Mouse (Mus musculus) neural tube, embryonic 15.5 days (tissue): ENCODE data around the gene C130073F10Rik. TPM values are rescaled to one million over a fixed set of nuclear protein-coding genes. Genes with fewer than 3 reads are reported as not detected.
"Not testable (repeated sequence)": the region's sequence is repeated elsewhere in the genome, so short reads cannot be mapped to it uniquely, and the experiment has no call there.

Experiments used
- ATAC-seq: fragments of 200-750 bp; cut with Nextera tagmentation; 2 replicates; pipeline ENCODE4 v1.8.0; 2017; ENCODE audit warnings: mild to moderate bottlenecking, moderate TSS enrichment, moderate library complexity; ENCODE audit not compliant: low FRiP score
- H3K27ac ChIP-seq: fragments of 300-500 bp; sonication (generic); replicated peaks from 2 replicates; pipeline ENCODE4 v1.5.1; 2015; ENCODE audit warnings: mild to moderate bottlenecking, inconsistent platforms
- H3K27me3 ChIP-seq: fragments of 300-500 bp; sonication (generic); replicated peaks from 2 replicates; pipeline ENCODE4 v1.6.1; 2015; ENCODE audit warnings: inconsistent platforms
- H3K36me3 ChIP-seq: fragments of 300-500 bp; sonication (generic); 2 replicates; pipeline ENCODE4 v1.6.1; 2015; ENCODE audit warnings: inconsistent platforms
- H3K4me1 ChIP-seq: fragments of 300-500 bp; sonication (generic); 2 replicates; pipeline ENCODE4 v1.6.1; 2015; ENCODE audit warnings: inconsistent platforms
- H3K4me2 ChIP-seq: fragments of 300-500 bp; sonication (generic); 2 replicates; pipeline ENCODE4 v1.6.1; 2015; ENCODE audit warnings: inconsistent platforms, mild to moderate bottlenecking, moderate library complexity
- H3K4me3 ChIP-seq: fragments of 300-500 bp; sonication (generic); replicated peaks from 2 replicates; pipeline ENCODE4 v1.5.1; 2015; ENCODE audit warnings: mild to moderate bottlenecking, inconsistent platforms
- H3K9ac ChIP-seq: fragments of 300-500 bp; sonication (generic); replicated peaks from 2 replicates; pipeline ENCODE4 v1.6.1; 2015; ENCODE audit warnings: mild to moderate bottlenecking, inconsistent platforms
- H3K9me3 ChIP-seq: fragments of 300-500 bp; sonication (generic); replicated peaks from 2 replicates; pipeline ENCODE4 v1.6.1; 2016; ENCODE audit warnings: inconsistent platforms
- WGBS: fragments of 180-500 bp; shearing (Covaris S2); methylation state at CpG from one replicate; pipeline ENCODE4 v1.1.7; 2015; ENCODE audit warnings: mixed read lengths; 5-methylcytosine and 5-hydroxymethylcytosine counted together
- polyA plus RNA-seq: library from polyadenylated mRNA; unstranded; fragments of >200 nt; fragmentation: Nextera tagmentation; extraction: Ambion mirVana; gene quantifications from 2 replicates; pipeline ENCODE4 v1.2.1, GENCODE M21; 2015

Gene C130073F10Rik
- not detected in 2 replicates for polyA plus RNA-seq

GRCm38 (mm10) chr4:101893656-101894420 is at the start of gene C130073F10Rik:
C130073F10Rik (minus strand) TSS chr4:101893789.
- WGBS = 88% methylated on average over 7 of the region's 7 CpGs
- no peak for ATAC-seq
- Histone ChIP-seq H3K27ac (no peak within 1 kb of the TSS), H3K4me3 (no peak within 1 kb of the TSS), H3K27me3 (no peaks in the 10 kb centered on the region), H3K36me3 (no peaks in the 10 kb centered on the region), H3K9me3 (no peaks in the 10 kb centered on the region), H3K4me2 (no peak within 1 kb of the TSS), H3K4me1 (no peaks in the 10 kb centered on the region), H3K9ac (no peak within 1 kb of the TSS)

DNA sequence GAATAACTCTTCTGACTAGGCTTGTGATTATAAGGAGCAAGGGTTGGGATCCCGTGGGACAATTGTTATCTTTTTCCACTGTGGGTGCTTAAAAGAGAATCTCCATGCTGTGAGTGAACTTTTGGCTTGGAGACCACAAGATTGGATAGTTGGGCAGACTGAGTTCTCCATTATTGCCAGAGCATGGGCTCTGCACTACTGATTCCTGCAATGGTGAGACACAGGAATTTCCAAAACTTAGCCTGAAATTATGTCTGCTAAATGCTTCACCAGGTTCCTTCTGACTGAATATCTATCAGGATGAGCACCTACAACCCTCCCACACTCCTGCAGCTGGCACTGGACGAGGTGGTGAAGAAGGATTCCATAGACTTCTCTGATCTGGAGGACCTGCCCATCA is 46.5 kb upstream of the C130073F10Rik start, which contains the start of gene Gm12794:
Gm12794 (plus strand) TSS at position 301 of the 400 bp plus-strand sequence.
- H3K27ac ChIP-seq, H3K36me3 ChIP-seq, H3K4me3 ChIP-seq, ATAC-seq, H3K9ac ChIP-seq, H3K4me2 ChIP-seq, H3K27me3 ChIP-seq, H3K4me1 ChIP-seq, H3K9me3 ChIP-seq: not testable (repeated sequence)
- 92% methylated on average over 2 of the region's 2 CpGs for WGBS

- H3K27ac ChIP-seq = not testable (repeated sequence)
Measured at GRCm38 (mm10) chr4:101908821-101909220, 15.2 kb upstream of the C130073F10Rik start, which contains the start of gene Gm12800. Gm12800 (plus strand) TSS chr4:101909121.

DNA sequence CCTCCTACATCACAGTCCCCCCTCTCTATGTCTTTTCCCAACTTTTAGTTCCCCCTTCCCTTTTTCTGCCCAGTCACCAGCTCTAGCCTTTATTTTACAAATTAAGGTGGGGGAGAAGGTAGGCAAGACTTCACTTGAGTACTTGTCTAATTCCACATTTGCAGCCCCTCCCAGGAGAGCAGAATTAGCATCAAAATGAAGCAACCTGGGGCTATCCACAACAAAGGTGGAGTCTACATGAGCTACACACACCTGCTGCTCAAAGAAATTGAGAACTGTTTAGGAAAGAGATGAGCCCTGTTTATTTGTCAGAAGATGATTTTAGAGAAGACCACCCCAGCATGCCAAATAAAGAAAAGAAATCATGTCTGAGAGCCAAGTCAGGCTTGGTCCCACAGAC is 4.2 kb downstream of the C130073F10Rik start:
- H3K4me3 ChIP-seq = no peak overlapping the region
- no peak overlapping the region for H3K27ac ChIP-seq
- H3K4me2 ChIP-seq = no peak overlapping the region
- no peaks in the 10 kb centered on the region for H3K36me3 ChIP-seq
- H3K9me3 ChIP-seq = no peaks in the 10 kb centered on the region
- H3K4me1 ChIP-seq = no peaks in the 10 kb centered on the region
- no peaks in the 10 kb centered on the region for H3K27me3 ChIP-seq
- H3K9ac ChIP-seq = no peak overlapping the region
- ATAC-seq = no peak

More at GRCm38 (mm10) chr4:101908821-101909220, 15.2 kb upstream of the C130073F10Rik start, which contains the start of gene Gm12800:
- H3K9ac ChIP-seq, H3K36me3 ChIP-seq, H3K4me2 ChIP-seq, H3K4me1 ChIP-seq, H3K27me3 ChIP-seq, ATAC-seq, H3K9me3 ChIP-seq, H3K4me3 ChIP-seq: not testable (repeated sequence)
- 89% methylated on average over 2 of the region's 2 CpGs for WGBS

- H3K9ac ChIP-seq = no peak overlapping the region
- no peaks in the 10 kb centered on the region for H3K9me3 ChIP-seq
- H3K4me1 ChIP-seq = no peaks in the 10 kb centered on the region
- H3K4me2 ChIP-seq = no peak overlapping the region
- 40% methylated on average over 3 of the region's 3 CpGs for WGBS
- H3K36me3 ChIP-seq = no peaks in the 10 kb centered on the region
- no peak overlapping the region for H3K27ac ChIP-seq
- no peak for ATAC-seq
- no peaks in the 10 kb centered on the region for H3K27me3 ChIP-seq
- H3K4me3 ChIP-seq = no peak overlapping the region
Measured at GRCm38 (mm10) chr4:101883641-101884040, 9.9 kb downstream of the C130073F10Rik start.

DNA sequence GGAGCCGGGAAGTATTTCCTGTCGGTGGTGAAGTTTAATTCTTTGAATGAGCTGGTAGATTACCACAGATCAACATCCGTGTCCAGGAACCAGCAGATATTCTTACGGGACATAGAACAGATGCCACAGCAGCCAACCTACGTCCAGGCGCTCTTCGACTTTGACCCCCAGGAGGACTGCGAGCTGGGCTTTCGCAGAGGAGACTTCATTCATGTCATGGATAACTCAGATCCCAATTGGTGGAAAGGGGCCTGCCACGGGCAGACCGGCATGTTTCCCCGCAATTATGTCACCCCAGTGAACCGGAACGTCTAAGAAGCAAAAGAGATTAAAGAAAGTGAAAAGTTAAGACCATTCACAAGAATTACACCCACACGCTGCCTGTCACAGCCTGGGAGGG is 17.9 kb downstream of the C130073F10Rik start:
- H3K4me1 ChIP-seq, H3K4me2 ChIP-seq, ATAC-seq, H3K9ac ChIP-seq, H3K9me3 ChIP-seq, H3K4me3 ChIP-seq, H3K27me3 ChIP-seq, H3K27ac ChIP-seq, H3K36me3 ChIP-seq: not testable (repeated sequence)
- 92% methylated on average over 15 of the region's 15 CpGs for WGBS

GRCm38 (mm10) chr4:101872031-101872430 is 21.6 kb downstream of the C130073F10Rik start:
- H3K27ac ChIP-seq, H3K4me1 ChIP-seq, H3K36me3 ChIP-seq, H3K4me2 ChIP-seq, H3K9ac ChIP-seq, H3K4me3 ChIP-seq, ATAC-seq, H3K27me3 ChIP-seq, H3K9me3 ChIP-seq: not testable (repeated sequence)
- WGBS = 68% methylated on average over 2 of the region's 2 CpGs

DNA sequence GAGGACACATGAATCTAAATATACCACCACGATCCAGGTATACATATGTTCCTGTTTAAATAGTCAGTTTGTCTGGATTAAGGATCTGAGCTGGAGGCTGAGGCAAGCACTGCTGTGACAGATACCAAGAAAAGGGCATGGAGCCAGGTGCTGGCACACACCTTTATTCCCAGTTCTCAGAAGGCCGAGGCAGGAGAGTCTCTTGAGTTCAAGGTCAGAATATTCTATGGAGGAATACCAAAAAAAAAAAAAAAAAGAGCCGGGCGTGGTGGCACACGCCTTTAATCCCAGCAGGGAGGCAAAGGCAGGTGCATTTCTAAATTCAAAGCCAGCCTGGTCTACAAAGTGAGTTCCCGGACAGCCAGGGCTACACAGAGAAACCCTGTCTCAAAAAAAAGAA is 31.3 kb downstream of the C130073F10Rik start:
- Histone ChIP-seq H3K9me3 (no peaks in the 10 kb centered on the region), H3K27me3 (no peaks in the 10 kb centered on the region), H3K4me1 (no peaks in the 10 kb centered on the region), H3K36me3 (no peaks in the 10 kb centered on the region), H3K4me2 (no peak overlapping the region), H3K9ac (no peak overlapping the region), H3K4me3 (no peak overlapping the region), H3K27ac (no peak overlapping the region)
- no peak for ATAC-seq
- 93% methylated on average over 6 of the region's 6 CpGs for WGBS

- H3K4me3 ChIP-seq = no peak overlapping the region
- no peak overlapping the region for H3K27ac ChIP-seq
- 49% methylated on average over 6 of the region's 6 CpGs for WGBS
- no peaks in the 10 kb centered on the region for H3K36me3 ChIP-seq
- no peaks in the 10 kb centered on the region for H3K4me1 ChIP-seq
- no peak for ATAC-seq
- H3K9ac ChIP-seq = no peak overlapping the region
- no peak overlapping the region for H3K4me2 ChIP-seq
- H3K27me3 ChIP-seq = no peaks in the 10 kb centered on the region
- H3K9me3 ChIP-seq = no peaks in the 10 kb centered on the region
Measured at GRCm38 (mm10) chr4:101860873-101861272, 32.7 kb downstream of the C130073F10Rik start.

DNA sequence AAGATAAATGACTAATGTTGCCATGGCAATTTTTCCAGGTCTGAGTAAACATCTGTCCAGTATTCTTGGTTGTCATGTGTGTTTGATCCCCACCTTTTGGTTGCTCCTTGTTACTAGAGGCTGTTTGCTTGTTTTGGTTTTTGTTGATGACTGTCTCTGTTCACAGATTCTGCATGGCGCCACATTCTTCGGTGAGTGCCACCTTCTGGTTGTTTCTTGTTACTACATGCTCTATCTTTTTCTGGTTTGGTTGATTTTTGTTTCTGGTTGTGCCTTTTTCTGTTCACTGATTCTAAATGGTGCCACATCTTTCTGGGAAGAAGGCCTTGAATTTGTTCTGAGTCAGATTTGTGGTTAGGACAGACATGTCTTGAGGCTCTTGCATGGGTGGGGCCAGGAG is 42.7 kb downstream of the C130073F10Rik start:
- 75% methylated on average over 2 of the region's 2 CpGs for WGBS
- Histone ChIP-seq H3K27me3 (no peaks in the 10 kb centered on the region), H3K9ac (no peak overlapping the region), H3K36me3 (no peaks in the 10 kb centered on the region), H3K4me1 (no peaks in the 10 kb centered on the region), H3K4me2 (no peak overlapping the region), H3K27ac (no peak overlapping the region), H3K4me3 (no peak overlapping the region), H3K9me3 (no peaks in the 10 kb centered on the region)
- no peak for ATAC-seq

DNA sequence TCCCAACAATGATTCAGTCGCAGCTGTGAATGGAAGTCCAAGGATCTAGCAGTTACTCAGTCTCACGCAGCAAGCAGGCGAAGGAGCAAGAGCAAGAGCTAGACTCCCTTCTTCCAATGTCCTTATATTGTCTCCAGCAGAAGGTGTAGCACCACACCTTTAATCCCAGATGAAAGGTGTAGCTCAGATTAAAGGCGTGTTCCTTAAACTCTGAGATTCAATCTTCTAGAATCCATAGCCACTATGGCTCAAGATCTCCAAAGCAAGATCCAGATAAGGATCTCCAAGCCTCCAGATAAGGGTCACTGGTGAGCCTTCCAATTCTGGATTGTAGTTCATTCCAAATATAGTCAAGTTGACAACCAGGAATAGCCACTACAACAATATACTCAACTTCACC is 49.7 kb downstream of the C130073F10Rik start, which contains the start of gene B020004J07Rik:
B020004J07Rik (minus strand) TSS at position 101 of the 400 bp plus-strand sequence.
- not testable (repeated sequence) for H3K36me3 ChIP-seq, H3K9ac ChIP-seq, H3K4me1 ChIP-seq, H3K27me3 ChIP-seq, ATAC-seq, H3K4me2 ChIP-seq, H3K4me3 ChIP-seq, H3K9me3 ChIP-seq, H3K27ac ChIP-seq
- WGBS = 96% methylated on average over 4 of the region's 4 CpGs
